Mouse (Mus musculus) CH12.LX (cell line): ENCODE measurements around the gene Ptprf. TPM values are rescaled to one million over a fixed set of nuclear protein-coding genes. Genes with fewer than 3 reads are reported as not detected.

Experiments used
- DNase-seq: peaks from one replicate; pipeline ENCODE4 v3.0.0-alpha.2; 2013; ENCODE audit errors: extremely low read depth
- H3K27ac ChIP-seq: 2 replicates; pipeline ENCODE4 v1.5.1; 2012; ENCODE audit warnings: low read depth, mild to moderate bottlenecking, control low read depth, moderate library complexity; ENCODE audit not compliant: insufficient read depth
- H3K27me3 ChIP-seq: replicated peaks from 2 replicates; pipeline ENCODE3; 2012; ENCODE audit warnings: inconsistent platforms
- H3K36me3 ChIP-seq, 2 experiments: replicated peaks in 1 of 2; 2 replicates each; pipeline versions ENCODE3 to v1.6.1; 2012; ENCODE audit warnings: inconsistent platforms in 1 of 2, low read length in 1 of 2, mild to moderate bottlenecking in 1 of 2, mixed read lengths in 1 of 2, moderate library complexity in 1 of 2; ENCODE audit not compliant: control insufficient read depth in 1 of 2, insufficient read depth in 1 of 2
- H3K4me1 ChIP-seq, 2 experiments: 2 replicates each; pipeline ENCODE4 v1.6.1; 2012; ENCODE audit warnings: inconsistent platforms in 1 of 2, moderate library complexity in 1 of 2; ENCODE audit not compliant: insufficient read depth in 2 of 2, control insufficient read depth in 1 of 2
- H3K4me2 ChIP-seq: 2 replicates; pipeline ENCODE4 v1.6.1; 2012; ENCODE audit warnings: low read depth, mild to moderate bottlenecking, control low read depth; ENCODE audit not compliant: poor library complexity, insufficient read depth, severe bottlenecking
- H3K4me3 ChIP-seq, 3 experiments: fragments of 150-350 bp in 1 of 3; sonication (generic) in 1 of 3; replicated peaks in 1 of 3; 2 replicates each; pipeline versions ENCODE3 to v1.5.1; 2011 to 2012; ENCODE audit warnings: low read depth in 2 of 3, low read length in 2 of 3, mild to moderate bottlenecking in 2 of 3, moderate library complexity in 2 of 3, control low read depth in 1 of 3, improper control_type of control experiment in 1 of 3, inconsistent platforms in 1 of 3, mixed read lengths in 1 of 3; ENCODE audit not compliant: poor library complexity in 1 of 3
- H3K79me2 ChIP-seq: replicated peaks from 2 replicates; pipeline ENCODE4 v1.6.1; 2012; ENCODE audit warnings: mild to moderate bottlenecking, moderate library complexity; ENCODE audit not compliant: control insufficient read depth, poor library complexity, insufficient read depth, severe bottlenecking; ENCODE audit errors: extremely low read depth
- H3K9ac ChIP-seq: 2 replicates; pipeline ENCODE4 v1.6.1; 2012; ENCODE audit warnings: low read depth, mild to moderate bottlenecking, control low read depth, moderate library complexity; ENCODE audit not compliant: insufficient read depth
- H3K9me3 ChIP-seq: replicated peaks from 2 replicates; pipeline ENCODE3; 2012; ENCODE audit warnings: low read length, inconsistent platforms, mixed read lengths
- BHLHE40 ChIP-seq: IDR thresholded peaks from 2 replicates; pipeline ENCODE4 v1.6.1; 2011; ENCODE audit warnings: mild to moderate bottlenecking, low read depth, low read length, improper control_type of control experiment
- CHD1 ChIP-seq: IDR thresholded peaks from 2 replicates; pipeline ENCODE4 v1.6.1; 2012; ENCODE audit warnings: low read depth, low read length, improper control_type of control experiment, inconsistent platforms
- CHD2 ChIP-seq: IDR thresholded peaks from 2 replicates; pipeline ENCODE4 v1.6.1; 2011; ENCODE audit warnings: low read length, improper control_type of control experiment
- CTCF ChIP-seq, 2 experiments: IDR thresholded peaks in 1 of 2; conservative IDR thresholded peaks in 1 of 2; 2 replicates each; pipeline ENCODE4 v1.5.1; 2011 to 2012; ENCODE audit warnings: low read depth in 2 of 2, low read length in 2 of 2, improper control_type of control experiment in 1 of 2, inconsistent platforms in 1 of 2, mild to moderate bottlenecking in 1 of 2, moderate library complexity in 1 of 2
- E2F4 ChIP-seq: IDR thresholded peaks from 2 replicates; pipeline ENCODE4 v1.6.1; 2011; ENCODE audit warnings: low read depth, low read length, improper control_type of control experiment; ENCODE audit not compliant: insufficient replicate concordance
- EP300 ChIP-seq: IDR thresholded peaks from 2 replicates; pipeline ENCODE4 v1.6.1; 2011; ENCODE audit warnings: low read length, improper control_type of control experiment
- GABPA ChIP-seq: IDR thresholded peaks from 2 replicates; pipeline ENCODE4 v1.6.1; 2012; ENCODE audit warnings: low read depth, low read length, improper control_type of control experiment, inconsistent platforms; ENCODE audit not compliant: insufficient replicate concordance
- KAT2A ChIP-seq: IDR thresholded peaks from 2 replicates; pipeline ENCODE4 v1.6.1; 2012; ENCODE audit warnings: low read length, improper control_type of control experiment, inconsistent platforms; ENCODE audit not compliant: insufficient replicate concordance
- MAZ ChIP-seq: IDR thresholded peaks from 2 replicates; pipeline ENCODE4 v1.6.1; 2012; ENCODE audit warnings: low read depth, mild to moderate bottlenecking, inconsistent platforms, low read length, improper control_type of control experiment, moderate library complexity
- MEF2A ChIP-seq: IDR thresholded peaks from 2 replicates; pipeline ENCODE4 v1.6.1; 2014; ENCODE audit warnings: low read depth, mild to moderate bottlenecking, inconsistent platforms, low read length, improper control_type of control experiment, borderline replicate concordance
- NRF1 ChIP-seq: IDR thresholded peaks from 2 replicates; pipeline ENCODE4 v1.6.1; 2014; ENCODE audit warnings: low read depth, mild to moderate bottlenecking, inconsistent platforms, low read length, improper control_type of control experiment, moderate library complexity
- PAX5 ChIP-seq: IDR thresholded peaks from 2 replicates; pipeline ENCODE4 v1.6.1; 2012; ENCODE audit warnings: low read length, inconsistent platforms, mixed read lengths
- SIN3A ChIP-seq: IDR thresholded peaks from 2 replicates; pipeline ENCODE4 v1.6.1; 2012; ENCODE audit warnings: low read length, improper control_type of control experiment, inconsistent platforms
- SMC3 ChIP-seq: IDR thresholded peaks from 2 replicates; pipeline ENCODE4 v1.6.1; 2011; ENCODE audit warnings: low read depth, low read length, improper control_type of control experiment
- UBTF ChIP-seq: IDR thresholded peaks from 2 replicates; pipeline ENCODE4 v1.6.1; 2012; ENCODE audit warnings: low read depth, mild to moderate bottlenecking, inconsistent platforms, low read length, improper control_type of control experiment, moderate library complexity
- USF1 ChIP-seq: IDR thresholded peaks from 2 replicates; pipeline ENCODE4 v1.6.1; 2014; ENCODE audit warnings: low read depth, mild to moderate bottlenecking, inconsistent platforms, low read length, improper control_type of control experiment
- USF2 ChIP-seq: conservative IDR thresholded peaks from 2 replicates; pipeline ENCODE4 v1.6.1; 2011; ENCODE audit warnings: low read depth, low read length, improper control_type of control experiment
- dilution Hi-C: fragments of 300-500 bp; cut with MboI; formaldehyde crosslinking; loops from 2 replicates; pipeline ENCODE4 v1.14.3; 2020; ENCODE audit warnings: low sequenced_read_pairs; ENCODE audit not compliant: extremely low pct_unique_long_range_greater_than_20kb, extremely low pct_ligation_motif_present
- in situ Hi-C: fragments of 300-500 bp; cut with MboI; formaldehyde crosslinking; loops from 3 replicates; pipeline ENCODE4 v1.14.3; 2019; ENCODE audit warnings: low sequenced_read_pairs, low pct_ligation_motif_present, low pct_unique_long_range_greater_than_20kb, mixed read lengths
- polyA plus RNA-seq: library from polyadenylated mRNA; unstranded; fragments of >175 nt; gene quantifications from 2 replicates; pipeline ENCODE4 v1.2.1, GENCODE M21; 2012; ENCODE audit warnings: low read depth; ENCODE audit not compliant: insufficient read length
- total RNA-seq, 2 experiments: library from RNA; depleted of rRNA; stranded (reverse); fragments of 300-350 nt in 1 of 2; fragments of >200 nt in 1 of 2; gene quantifications; 2 replicates each; pipeline ENCODE4 v1.2.3; 2012 to 2014

Ptprf gene
- total and polyA plus RNA-seq, 3 experiments: 0.11 to 0.21 TPM; not detected in 1

DNA sequence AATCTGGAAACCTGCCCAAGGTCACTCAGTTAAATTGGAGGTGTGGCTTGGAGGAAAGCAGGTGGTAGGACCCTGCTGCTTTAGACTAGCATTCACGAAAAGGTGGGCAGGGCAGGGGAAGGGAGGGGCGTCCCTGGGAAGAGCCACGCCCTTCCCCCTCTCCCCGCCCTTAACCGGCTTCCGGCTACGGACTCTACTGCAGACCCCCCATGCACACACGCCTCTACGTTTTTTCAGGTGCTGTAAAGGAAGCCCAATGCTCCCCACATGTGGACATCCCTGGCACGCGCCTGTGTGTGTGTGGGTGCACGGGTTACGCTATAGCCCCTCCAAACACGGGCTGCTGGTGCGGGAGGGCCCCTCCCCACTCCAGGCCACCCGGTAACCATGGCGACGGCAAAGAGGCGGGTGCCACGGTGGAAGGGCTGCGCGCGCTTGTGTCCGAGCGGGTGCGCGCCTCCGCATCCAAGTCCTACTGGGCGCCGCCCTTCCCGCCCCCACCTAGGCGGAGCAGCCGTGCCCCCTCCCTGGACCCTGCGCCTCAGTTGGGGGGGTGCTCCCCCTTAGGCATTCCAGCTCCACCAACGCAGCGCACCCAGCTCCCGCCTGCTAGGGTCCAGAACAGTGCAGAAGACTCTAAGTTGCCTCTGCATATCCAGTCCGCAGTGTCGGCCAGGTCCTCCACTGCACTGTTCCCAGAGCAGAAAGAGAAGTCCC lies 30.5 kb downstream of the Ptprf start:
- H3K27ac ChIP-seq: no peak overlapping the region
- H3K79me2 ChIP-seq: no peaks in the 10 kb centered on the region
- in situ Hi-C loops: no loop called here
- peaks cover 0 to 5% of the 10 kb centered on the region in 2 experiments; a peak in 2 of 4 replicates for H3K4me1 ChIP-seq
- dilution Hi-C loops: no loop called here
- H3K9ac ChIP-seq: no peak overlapping the region
- H3K27me3 ChIP-seq: peaks cover 98% of the 10 kb centered on the region
- H3K36me3 ChIP-seq: no peaks in the 10 kb centered on the region
- no peak for DNase-seq
- H3K4me3 ChIP-seq: peak overlapping the region in 1 of 3 experiments; percentile 60
- TF ChIP-seq PAX5 (no peak), MAZ (no peak), CTCF (conservative IDR thresholded peaks at IDR 0.05 in 1 of 2, IDR thresholded peaks at IDR 0.05 in 1 of 2; ENCODE audit: low read depth in 2 of 2, low read length in 2 of 2) (no peak), NRF1 (no peak), BHLHE40 (no peak), KAT2A (no peak), SIN3A (no peak), USF1 (no peak), CHD1 (no peak), GABPA (no peak), MEF2A (no peak), CHD2 (no peak), SMC3 (no peak), EP300 (no peak)
- H3K4me2 ChIP-seq: peak overlapping the region; percentile 75
- H3K9me3 ChIP-seq: no peaks in the 10 kb centered on the region

DNA sequence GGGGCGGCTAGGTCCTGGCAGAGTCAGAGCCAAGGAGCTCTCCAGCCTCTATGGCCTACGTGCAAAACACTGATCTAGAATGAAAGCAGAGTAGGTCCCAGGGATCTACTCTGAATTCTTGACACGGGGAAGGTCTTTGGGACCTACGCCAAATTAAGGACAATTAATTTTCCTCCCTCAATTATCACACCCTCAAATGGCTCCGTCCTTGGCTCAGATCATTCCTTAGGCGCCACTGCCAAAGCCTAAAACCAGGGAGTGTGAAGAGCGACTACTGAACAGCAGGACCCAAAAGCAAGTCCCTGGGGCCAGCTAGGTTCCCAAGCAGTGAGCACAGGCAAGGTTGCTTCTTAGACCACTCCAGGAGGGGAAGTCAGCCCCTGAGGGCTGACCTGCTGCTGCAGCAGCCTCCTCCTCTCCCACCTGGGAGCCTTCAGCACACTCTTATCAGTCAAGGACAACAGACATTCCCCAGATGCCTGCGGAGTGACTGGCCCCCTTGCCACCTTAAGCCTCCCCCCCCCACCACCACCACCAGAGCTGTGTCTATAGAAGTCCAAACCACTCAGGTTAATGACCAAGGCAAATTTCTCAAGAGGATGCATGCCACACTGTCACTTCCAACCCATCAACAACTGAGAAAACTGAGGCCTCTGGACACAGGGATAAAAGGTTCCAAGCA lies 31.3 kb downstream of the Ptprf start:
- dilution Hi-C loops: no loop called here
- Histone ChIP-seq H3K27ac (no peak overlapping the region), H3K4me2 (no peak overlapping the region), H3K4me1 (peaks cover 0 to 5% of the 10 kb centered on the region in 2 experiments; a peak in 2 of 4 replicates), H3K4me3 (no peak overlapping the region), H3K36me3 (no peaks in the 10 kb centered on the region), H3K9ac (no peak overlapping the region), H3K79me2 (no peaks in the 10 kb centered on the region), H3K9me3 (no peaks in the 10 kb centered on the region), H3K27me3 (peaks cover 97% of the 10 kb centered on the region)
- in situ Hi-C loops: no loop called here
- no peak for TF ChIP-seq SMC3
- no peak for TF ChIP-seq E2F4
- no peak for TF ChIP-seq SIN3A
- TF ChIP-seq BHLHE40: no peak
- TF ChIP-seq USF2: no peak
- TF ChIP-seq UBTF: no peak
- TF ChIP-seq CHD1: no peak
- DNase-seq: no peak
